Mouse (Mus musculus) hindbrain, embryonic 14.5 days (tissue): ENCODE data around the gene Pde10a. TPM values are rescaled to one million over a fixed set of nuclear protein-coding genes. Genes with fewer than 3 reads are reported as not detected.

Experiments used
- ATAC-seq: fragments of 200-750 bp; cut with Nextera tagmentation; 2 replicates; pipeline ENCODE4 v1.8.0; 2017; ENCODE audit warnings: moderate number of reproducible peaks, mild to moderate bottlenecking, moderate TSS enrichment, moderate library complexity; ENCODE audit not compliant: low FRiP score
- DNase-seq: peaks from one replicate; pipeline ENCODE4 v3.0.0-alpha.2; 2015; ENCODE audit warnings: low spot score
- H3K27ac ChIP-seq: fragments of 300-500 bp; sonication (generic); 2 replicates; pipeline ENCODE4 v1.5.1; 2014; ENCODE audit warnings: mild to moderate bottlenecking, moderate library complexity
- H3K27me3 ChIP-seq: fragments of 300-500 bp; sonication (generic); 2 replicates; pipeline ENCODE4 v1.6.1; 2014; ENCODE audit warnings: mild to moderate bottlenecking, low read length, mixed read lengths; ENCODE audit not compliant: control insufficient read depth, insufficient read depth
- H3K36me3 ChIP-seq: fragments of 300-500 bp; sonication (generic); replicated peaks from 2 replicates; pipeline ENCODE4 v1.6.1; 2014; ENCODE audit not compliant: control insufficient read depth, insufficient read depth
- H3K4me1 ChIP-seq: fragments of 300-500 bp; sonication (generic); replicated peaks from 2 replicates; pipeline ENCODE4 v1.6.1; 2014; ENCODE audit warnings: antibody characterized with exemption, low read length, mixed read lengths; ENCODE audit not compliant: control insufficient read depth, insufficient read depth
- H3K4me2 ChIP-seq: fragments of 300-500 bp; sonication (generic); replicated peaks from 2 replicates; pipeline ENCODE4 v1.6.1; 2014; ENCODE audit warnings: mild to moderate bottlenecking, moderate library complexity
- H3K4me3 ChIP-seq: fragments of 300-500 bp; sonication (generic); replicated peaks from 2 replicates; pipeline ENCODE4 v1.5.1; 2014; ENCODE audit warnings: mild to moderate bottlenecking, low read length
- H3K9ac ChIP-seq: fragments of 300-500 bp; sonication (generic); 2 replicates; pipeline ENCODE4 v1.6.1; 2014
- H3K9me3 ChIP-seq: fragments of 300-500 bp; sonication (generic); 2 replicates; pipeline ENCODE4 v1.6.1; 2016; ENCODE audit warnings: low read length; ENCODE audit not compliant: control insufficient read depth
- WGBS: fragments of 180-500 bp; shearing (Covaris S2); extraction: QIAGEN DNeasy Blood & Tissue Kit; methylation state at CpG from one replicate; pipeline ENCODE4 v1.1.7; 2014; 5-methylcytosine and 5-hydroxymethylcytosine counted together
- polyA plus RNA-seq: library from polyadenylated mRNA; unstranded; fragments of >200 nt; fragmentation: Nextera tagmentation; extraction: Ambion mirVana; gene quantifications from 2 replicates; pipeline ENCODE4 v1.2.1, GENCODE M21; 2014

Pde10a gene
- polyA plus RNA-seq, 1 experiment from 2014 or later, result 15.8 TPM

- peaks cover 13% of the 10 kb centered on the region for H3K4me1 ChIP-seq
- WGBS, result 14% methylated on average over 24 of the region's 24 CpGs
- no peaks in the 10 kb centered on the region for H3K36me3 ChIP-seq
- no peak overlapping the region for H3K4me3 ChIP-seq
- H3K9ac ChIP-seq, result peak overlapping the region; percentile 24
- ATAC-seq (peak; percentile 88; the same call in 1 of the 2 replicates), DNase-seq (peak; percentile 95)
- no peaks in the 10 kb centered on the region for H3K9me3 ChIP-seq
- H3K4me2 ChIP-seq, result peak overlapping the region; percentile 34
- H3K27ac ChIP-seq, result peak overlapping the region; percentile 44
- no peaks in the 10 kb centered on the region for H3K27me3 ChIP-seq
Observed at GRCm38 (mm10) chr17:9031241-9032141, 506.3 kb downstream of the Pde10a start.

GRCm38 (mm10) chr17:9032362-9033044 lies 507.3 kb downstream of the Pde10a start:
- DNase-seq, result no peak
- Histone ChIP-seq H3K9ac (no peak overlapping the region), H3K4me3 (no peak overlapping the region), H3K4me2 (no peak overlapping the region; the same call in 1 of the 2 replicates), H3K27me3 (no peaks in the 10 kb centered on the region), H3K36me3 (no peaks in the 10 kb centered on the region), H3K27ac (peak overlapping the region; percentile 44), H3K9me3 (no peaks in the 10 kb centered on the region), H3K4me1 (peaks cover 8% of the 10 kb centered on the region; the same call in 1 of the 2 replicates)
- no peak for ATAC-seq
- WGBS, result 59% methylated on average over 6 of the region's 6 CpGs

- 78% methylated on average over 5 of the region's 5 CpGs for WGBS
Observed at GRCm38 (mm10) chr17:9033511-9033910, 508.3 kb downstream of the Pde10a start.

GRCm38 (mm10) chr17:9035561-9036348 lies 510.6 kb downstream of the Pde10a start:
- H3K4me1 ChIP-seq, result peaks cover 8% of the 10 kb centered on the region; the same call in 1 of the 2 replicates
- H3K36me3 ChIP-seq, result no peaks in the 10 kb centered on the region
- H3K27ac ChIP-seq, result no peak overlapping the region
- ATAC-seq (no peak), DNase-seq (no peak)
- no peak overlapping the region for H3K4me3 ChIP-seq
- WGBS, result 69% methylated on average over 8 of the region's 8 CpGs
- no peaks in the 10 kb centered on the region for H3K27me3 ChIP-seq
- no peaks in the 10 kb centered on the region for H3K9me3 ChIP-seq
- no peak overlapping the region for H3K4me2 ChIP-seq
- no peak overlapping the region for H3K9ac ChIP-seq

More at GRCm38 (mm10) chr17:9033511-9033910, 508.3 kb downstream of the Pde10a start:
- no peak for DNase-seq
- Histone ChIP-seq H3K4me1 (peaks cover 8% of the 10 kb centered on the region; the same call in 1 of the 2 replicates), H3K27me3 (no peaks in the 10 kb centered on the region), H3K9me3 (no peaks in the 10 kb centered on the region), H3K27ac (no peak overlapping the region), H3K4me2 (no peak overlapping the region), H3K9ac (no peak overlapping the region), H3K36me3 (no peaks in the 10 kb centered on the region), H3K4me3 (no peak overlapping the region)
- no peak for ATAC-seq

Other genes starting within 250 kb of the Pde10a start
- gene Mpc1, start 242.5 kb upstream of the Pde10a start, polyA plus RNA-seq, result 380 and 389 TPM in 2 replicates
- gene Sft2d1, start 214.3 kb upstream of the Pde10a start, polyA plus RNA-seq, result 152 and 175 TPM in 2 replicates
- 20.9 and 22.7 TPM in 2 replicates for gene Prr18, start 187.9 kb upstream of the Pde10a start, polyA plus RNA-seq
- 0.31 and 0.53 TPM in 2 replicates for gene T2, start 169.4 kb upstream of the Pde10a start, polyA plus RNA-seq
- gene T, start 90.9 kb upstream of the Pde10a start, polyA plus RNA-seq, result 0.22 and 0.27 TPM in 2 replicates
- not detected in 2 replicates for gene Gm17087, start 41.6 kb downstream of the Pde10a start, polyA plus RNA-seq